Mouse (Mus musculus) intestine, postnatal 0 days (tissue): ENCODE data around the gene Gm21627. TPM values are rescaled to one million over a fixed set of nuclear protein-coding genes. Genes with fewer than 3 reads are reported as not detected.
"Not testable (repeated sequence)": the region's sequence is repeated elsewhere in the genome, so short reads cannot be mapped to it uniquely, and the experiment has no call there.

Source experiments
- ATAC-seq: fragments of 200-750 bp; cut with Nextera tagmentation; 2 replicates; pipeline ENCODE4 v1.8.0; 2017; ENCODE audit warnings: mild to moderate bottlenecking, moderate TSS enrichment, moderate library complexity
- H3K27ac ChIP-seq: fragments of 300-500 bp; sonication (generic); 2 replicates; pipeline ENCODE4 v1.5.1; 2014; ENCODE audit warnings: mild to moderate bottlenecking, low read depth, low read length, moderate library complexity
- H3K27me3 ChIP-seq: fragments of 300-500 bp; sonication (generic); replicated peaks from 2 replicates; pipeline ENCODE4 v1.6.1; 2014; ENCODE audit warnings: low read length, mixed read lengths; ENCODE audit not compliant: control insufficient read depth, insufficient read depth
- H3K36me3 ChIP-seq: fragments of 300-500 bp; sonication (generic); 2 replicates; pipeline ENCODE4 v1.6.1; 2014; ENCODE audit warnings: mild to moderate bottlenecking, moderate library complexity; ENCODE audit not compliant: control insufficient read depth, insufficient read depth
- H3K4me1 ChIP-seq: fragments of 300-500 bp; sonication (generic); replicated peaks from 2 replicates; pipeline ENCODE4 v1.6.1; 2014; ENCODE audit warnings: antibody characterized with exemption, low read length, mixed read lengths; ENCODE audit not compliant: control insufficient read depth, insufficient read depth
- H3K4me2 ChIP-seq: fragments of 300-500 bp; sonication (generic); replicated peaks from 2 replicates; pipeline ENCODE4 v1.6.1; 2014; ENCODE audit warnings: low read depth, mild to moderate bottlenecking, moderate library complexity
- H3K4me3 ChIP-seq: fragments of 300-500 bp; sonication (generic); 2 replicates; pipeline ENCODE4 v1.5.1; 2014; ENCODE audit warnings: low read depth, low read length
- H3K9ac ChIP-seq: fragments of 300-500 bp; sonication (generic); 2 replicates; pipeline ENCODE4 v1.6.1; 2014; ENCODE audit warnings: mild to moderate bottlenecking, low read depth, low read length
- H3K9me3 ChIP-seq: fragments of 300-500 bp; sonication (generic); 2 replicates; pipeline ENCODE4 v1.6.1; 2016; ENCODE audit warnings: mixed run types; ENCODE audit not compliant: control insufficient read depth
- WGBS: fragments of 180-500 bp; shearing (Covaris S2); extraction: QIAGEN DNeasy Blood & Tissue Kit; methylation state at CpG from one replicate; pipeline ENCODE4 v1.1.7; 2014; 5-methylcytosine and 5-hydroxymethylcytosine counted together
- polyA plus RNA-seq: library from polyadenylated mRNA; unstranded; fragments of >200 nt; fragmentation: Nextera tagmentation; extraction: Ambion mirVana; gene quantifications from 2 replicates; pipeline ENCODE4 v1.2.1, GENCODE M21; 2015

Gm21627 gene
- not detected in 2 replicates for polyA plus RNA-seq

DNA sequence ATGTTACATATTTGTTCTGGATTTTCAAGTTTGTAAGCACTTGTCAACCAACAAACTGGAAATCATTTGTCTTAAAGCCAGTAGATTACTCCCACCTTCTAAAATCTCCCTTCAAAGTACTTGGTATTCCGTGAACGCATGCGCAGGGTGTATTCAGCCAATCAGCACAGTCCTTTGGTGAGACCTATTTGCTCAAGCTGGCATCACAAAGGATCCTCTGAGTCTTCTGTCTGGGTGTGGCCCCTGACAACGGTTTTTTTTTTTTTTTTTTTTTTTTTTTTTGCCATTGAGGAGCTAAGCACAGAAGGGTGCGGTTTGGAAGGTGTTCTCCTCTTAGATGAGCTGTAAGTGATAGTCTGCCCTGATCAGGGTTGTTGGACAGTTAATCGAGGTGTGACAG is at the start of gene Gm21627:
Gene Gm21627, plus strand, starts transcription at position 301 of the 400 bp plus-strand sequence.
- not testable (repeated sequence) for H3K4me2 ChIP-seq, H3K27me3 ChIP-seq, H3K4me3 ChIP-seq, H3K9me3 ChIP-seq, ATAC-seq, H3K4me1 ChIP-seq, H3K36me3 ChIP-seq, H3K9ac ChIP-seq, H3K27ac ChIP-seq
- WGBS, result no CpG with 5 or more reads among the region's 6 CpGs
